Mouse (Mus musculus): ENCODE measurements around the gene Rfx2. TPM values are rescaled to one million over a fixed set of nuclear protein-coding genes. Genes with fewer than 3 reads are reported as not detected.
A peak's percentile ranks its signal among the peaks of the same experiment; 100 is the strongest.

Rfx2 gene
- 1 to 10 TPM in 2 of 3 experiments, under 1 TPM in 1; 0.62 to 3.3 (median 1.5) TPM for polyA plus RNA-seq (2017; shearing (Covaris generic))

DNA sequence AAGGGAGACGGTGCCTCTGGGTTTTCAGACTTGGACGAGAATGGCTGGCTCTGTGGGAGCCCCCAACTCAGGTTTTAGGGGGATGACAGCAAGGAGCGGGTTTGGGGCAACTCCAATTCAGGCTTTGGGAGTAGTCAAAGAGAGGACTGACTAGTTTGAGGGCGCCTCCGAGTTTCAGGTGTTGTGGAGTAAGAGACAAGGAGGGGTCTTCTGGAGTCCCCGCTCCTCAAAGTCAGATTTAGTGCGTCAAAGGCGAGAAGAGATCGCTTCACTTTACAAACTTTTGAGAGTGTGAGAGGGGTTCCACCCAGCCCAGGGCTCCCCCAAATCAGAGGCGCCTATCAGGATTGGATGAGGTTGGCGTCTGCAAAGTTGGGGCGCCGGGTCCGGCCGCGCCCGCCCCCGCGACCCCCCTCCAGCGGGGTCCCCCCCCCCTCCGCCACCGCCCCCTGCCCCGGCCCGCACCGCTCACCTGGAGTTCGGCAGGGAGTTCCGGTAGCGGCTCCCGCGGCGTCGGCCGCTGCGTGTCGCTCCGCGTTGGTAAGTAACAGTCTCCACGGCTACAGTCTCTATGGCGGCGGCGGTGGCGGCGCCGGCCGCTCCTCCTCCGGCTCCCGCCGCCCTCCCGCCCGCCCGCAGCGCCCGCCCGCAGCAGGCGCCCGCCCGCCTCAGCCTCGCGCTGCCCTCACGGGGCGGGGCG, at the start of gene Rfx2:
Gene Rfx2 (minus strand): TSS at position 603 of the 700 bp plus-strand sequence.
- ATAC-seq = no peak

DNA sequence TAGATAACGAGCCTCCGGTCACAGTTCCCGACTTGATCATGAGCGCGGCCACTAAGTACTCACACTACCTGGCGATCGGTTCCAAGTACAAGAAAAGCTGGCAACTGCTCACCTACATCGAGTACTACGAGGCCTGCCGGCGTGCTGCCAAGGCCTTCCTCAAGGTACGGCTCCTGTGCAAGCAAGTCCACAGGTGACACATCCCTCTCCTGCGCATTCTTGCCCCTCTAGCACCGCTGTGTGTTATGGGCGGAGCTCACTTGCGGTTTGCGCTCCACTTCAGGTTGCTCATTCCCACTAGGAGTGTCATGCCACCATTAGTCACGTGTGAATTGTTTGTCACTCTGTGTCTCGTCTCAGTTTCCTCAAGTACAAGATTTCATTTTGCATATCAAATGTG, 46.6 kb upstream of the Rfx2 start:
- ATAC-seq = no peak

DNA sequence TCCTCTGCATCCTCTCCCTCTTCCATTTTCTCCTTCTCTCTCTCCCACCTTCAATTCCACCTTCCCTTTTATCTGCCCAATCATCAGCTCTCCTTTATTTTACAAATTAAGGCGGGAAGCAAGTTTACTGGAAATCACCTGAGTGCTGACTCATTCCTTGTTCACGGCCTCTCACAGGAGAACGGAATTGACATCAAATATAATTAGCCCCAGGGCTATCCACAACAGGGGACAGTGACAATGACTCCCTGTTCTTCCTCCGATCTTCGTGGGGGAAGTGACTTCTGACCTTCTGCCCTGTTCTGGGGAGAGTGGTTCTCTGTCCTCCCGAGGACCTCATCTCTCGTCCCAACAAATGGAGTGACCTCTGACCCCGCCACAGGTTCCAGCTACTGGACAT, 46.2 kb upstream of the Rfx2 start:
- ATAC-seq = no peak

DNA sequence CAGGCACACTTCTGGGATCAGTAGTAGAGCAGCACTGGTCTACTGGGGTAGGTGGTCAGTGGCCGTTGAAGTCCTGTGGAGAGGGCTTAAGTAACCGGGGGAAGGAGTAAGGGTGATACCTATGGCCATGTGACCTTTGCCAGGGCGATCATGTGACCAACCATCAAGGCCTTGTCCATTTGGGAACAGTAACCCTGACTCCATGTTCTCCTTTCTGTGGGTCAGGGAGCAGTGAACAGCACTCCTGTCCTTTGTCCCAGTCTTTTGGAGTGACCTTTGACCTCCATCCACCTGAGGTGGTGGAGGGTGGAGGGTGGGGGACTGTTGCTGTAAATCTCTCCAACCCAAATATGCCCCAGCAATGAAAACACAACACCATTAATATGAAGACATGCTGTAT, 45.7 kb upstream of the Rfx2 start:
- ATAC-seq = no peak

DNA sequence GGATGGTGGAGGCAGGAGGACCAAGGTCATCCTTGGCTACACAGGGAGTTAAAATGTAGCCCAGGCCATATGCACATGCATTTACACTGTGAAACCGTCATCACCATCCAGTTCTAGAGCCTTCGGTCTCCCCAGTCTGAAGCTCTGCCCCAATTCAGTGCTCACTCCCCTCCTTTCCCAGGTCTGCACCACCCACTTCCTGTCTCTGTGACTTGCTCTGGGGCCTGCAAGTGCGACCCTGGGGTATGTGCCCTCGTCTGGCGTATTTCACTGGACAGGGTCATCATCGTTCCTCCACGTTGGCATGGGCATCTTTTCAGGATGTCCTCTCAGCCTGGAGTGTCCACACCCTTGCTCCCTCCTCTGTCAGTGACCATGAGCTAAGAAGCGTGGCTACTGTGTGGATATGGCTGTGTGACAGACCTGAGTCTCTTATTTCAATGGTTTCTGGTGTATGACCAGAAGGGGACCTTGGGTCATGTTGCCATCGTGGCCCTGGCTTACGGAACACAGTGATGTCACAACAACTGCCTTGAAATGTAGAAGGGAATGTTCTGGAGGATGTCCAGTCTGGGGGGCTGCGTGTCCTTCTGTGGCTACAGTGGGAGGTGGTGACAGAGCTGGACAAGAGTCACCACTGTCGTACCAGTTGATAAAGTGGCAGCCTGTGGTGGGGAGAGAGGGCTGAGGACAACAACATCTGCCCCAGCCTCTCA, 44.3 kb upstream of the Rfx2 start, which contains the start of gene 1700061G19Rik:
Gene 1700061G19Rik (plus strand): TSS at position 542 of the 716 bp plus-strand sequence.
- no peak for ATAC-seq

DNA sequence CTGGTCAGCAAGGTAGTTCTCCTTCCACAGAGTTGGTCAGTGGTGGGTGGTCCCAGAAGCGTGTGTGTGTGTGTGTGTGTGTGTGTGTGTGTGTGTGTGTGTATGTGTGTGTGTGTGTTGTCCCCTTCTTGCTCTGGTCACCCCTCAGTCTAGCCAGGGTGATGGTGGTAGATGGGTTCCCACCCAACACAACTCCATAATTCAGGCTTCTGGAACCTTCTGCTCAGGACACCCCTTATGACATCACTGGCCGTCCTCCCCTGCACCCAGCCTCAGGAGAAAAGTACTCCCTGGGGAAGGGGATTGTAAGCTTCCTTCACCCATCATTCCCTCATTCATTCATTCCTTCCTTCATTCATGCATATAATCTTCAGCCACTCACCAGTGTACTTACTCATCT, 43.4 kb upstream of the Rfx2 start, which contains the start of gene Acsbg2:
Gene Acsbg2 (minus strand): TSS at position 211 of the 400 bp plus-strand sequence.
- no peak for ATAC-seq

DNA sequence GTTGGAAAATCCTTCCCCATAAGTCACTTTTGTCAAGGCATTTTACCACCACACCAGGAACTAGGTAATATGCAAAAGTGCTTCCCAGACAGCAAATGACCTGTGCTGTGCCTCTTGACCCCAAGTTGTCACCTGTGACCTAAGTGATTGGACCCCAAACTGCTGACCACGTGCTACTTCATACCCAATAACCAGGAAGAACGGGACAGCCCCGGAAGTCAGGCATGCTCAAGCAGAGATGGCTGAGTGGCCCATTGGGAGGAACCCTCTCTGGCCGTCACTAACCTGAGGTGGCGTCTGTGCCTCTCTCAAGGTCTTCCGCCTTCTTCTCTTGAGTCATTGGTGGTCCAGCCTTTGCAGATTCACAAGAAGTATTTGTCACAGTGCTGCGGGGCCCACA, 41.7 kb upstream of the Rfx2 start:
- no peak for ATAC-seq

DNA sequence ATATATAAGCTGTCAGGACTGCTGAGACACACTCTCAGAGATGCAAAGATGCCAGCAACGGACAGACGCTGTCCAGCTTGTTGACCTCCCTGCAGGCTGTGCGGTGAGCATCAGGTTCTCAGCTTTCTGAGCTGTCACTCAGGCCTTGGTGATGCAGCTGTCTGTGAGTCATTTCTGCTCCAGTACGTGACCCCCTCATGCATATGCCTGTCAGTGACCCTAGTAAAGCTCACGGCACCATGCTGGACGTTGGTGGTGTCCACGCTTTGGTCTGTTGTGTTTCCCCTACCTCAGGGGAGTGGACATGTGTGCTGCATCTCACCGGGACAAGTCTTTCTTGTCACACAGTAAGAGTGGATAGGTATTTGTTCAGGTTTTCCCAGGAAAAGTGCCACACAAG, 41.0 kb upstream of the Rfx2 start:
- ATAC-seq = no peak

DNA sequence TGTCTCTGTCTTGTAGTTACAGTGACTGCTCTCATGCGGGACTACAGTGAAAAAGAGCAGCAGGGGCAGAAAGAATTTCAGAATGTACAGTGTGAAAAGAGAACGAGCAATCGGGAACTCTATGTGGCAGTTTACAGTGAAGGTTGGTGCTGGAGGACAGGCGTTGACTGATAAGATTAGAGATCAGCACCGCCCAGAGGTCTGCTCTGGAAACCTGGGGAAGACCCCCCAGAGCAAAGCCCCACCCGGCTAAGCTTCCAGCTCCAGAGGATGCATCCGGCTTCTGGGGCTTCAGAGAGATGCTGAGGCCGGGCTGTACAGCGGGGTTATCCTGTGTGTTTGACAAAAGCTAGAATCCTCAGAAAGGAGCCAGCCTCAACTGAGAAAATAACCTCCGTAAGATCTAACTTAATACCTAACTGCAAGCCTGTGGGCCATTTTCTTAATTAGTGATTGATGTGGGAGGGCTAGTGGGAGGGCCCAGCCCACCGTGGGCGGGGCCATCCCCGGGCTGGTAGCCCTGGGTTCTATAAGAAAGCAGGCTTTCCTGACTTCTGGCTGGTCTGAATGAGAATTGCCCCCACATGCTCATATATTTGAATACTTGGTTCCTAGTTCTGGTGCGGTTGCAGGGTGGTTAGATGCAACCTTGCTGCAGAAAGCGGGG, 39.6 kb upstream of the Rfx2 start:
- ATAC-seq = no peak

DNA sequence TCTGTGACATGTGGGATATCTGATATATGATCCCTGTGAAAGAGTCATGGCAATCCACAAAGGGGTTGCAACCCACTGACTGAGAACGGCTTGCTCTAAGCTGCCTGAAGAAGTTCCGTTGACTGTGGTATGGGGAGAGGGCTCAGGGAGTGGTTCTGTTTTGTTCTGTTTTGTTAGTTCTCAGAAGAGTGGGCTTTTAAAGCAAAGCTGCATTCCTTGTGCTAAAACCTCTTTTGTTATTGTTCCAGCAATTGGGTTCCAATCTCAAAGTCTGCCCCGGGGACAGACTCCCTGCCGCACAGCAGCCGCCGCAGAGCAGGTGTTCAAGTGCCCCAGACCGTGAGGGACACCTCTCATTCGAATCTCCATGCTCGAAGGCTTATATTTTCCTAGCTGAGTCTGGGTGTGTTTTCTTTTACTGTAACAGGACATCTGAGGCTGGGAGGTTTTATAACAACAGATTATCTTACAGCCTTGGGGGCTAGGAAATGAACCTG, 38.7 kb upstream of the Rfx2 start:
- no peak for ATAC-seq

DNA sequence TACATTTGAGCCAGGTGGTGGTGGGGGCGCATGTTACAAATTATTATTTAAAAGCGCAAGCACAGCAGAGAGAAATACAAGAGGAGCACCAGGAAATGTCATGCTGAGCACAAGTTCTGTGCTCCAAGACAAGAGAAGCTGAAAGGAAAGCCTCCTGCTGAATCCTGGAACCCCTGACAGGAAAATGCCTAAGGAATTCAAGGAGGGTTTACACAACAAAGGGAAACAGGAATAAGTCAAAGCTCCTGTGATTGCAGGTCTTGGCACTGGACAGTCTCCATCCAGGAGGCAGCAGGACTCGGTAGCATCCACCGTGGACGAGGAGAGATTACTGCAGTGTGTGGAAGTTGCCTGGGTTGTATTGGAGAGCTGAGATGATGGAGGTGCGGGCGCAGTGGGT, 35.3 kb upstream of the Rfx2 start:
- no peak for ATAC-seq

DNA sequence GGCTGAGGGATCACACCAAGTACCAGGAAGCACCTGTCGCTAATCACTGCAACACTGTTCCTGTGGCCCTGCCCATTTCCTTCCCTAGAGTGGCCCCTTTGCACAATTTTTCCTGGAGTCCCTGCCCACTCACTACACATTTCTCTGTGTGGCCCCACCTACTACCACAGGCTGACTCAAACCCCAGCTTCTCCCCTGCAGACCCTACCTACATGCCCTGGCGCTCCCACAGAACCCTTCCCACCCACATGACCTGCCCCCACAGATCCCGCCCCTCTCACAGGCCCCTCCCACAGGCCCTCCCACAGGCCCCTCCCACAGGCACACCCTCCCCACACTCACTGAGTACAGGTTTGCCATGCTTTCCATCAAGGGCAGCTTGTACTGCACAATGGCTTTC, 30.4 kb upstream of the Rfx2 start:
- ATAC-seq = no peak

DNA sequence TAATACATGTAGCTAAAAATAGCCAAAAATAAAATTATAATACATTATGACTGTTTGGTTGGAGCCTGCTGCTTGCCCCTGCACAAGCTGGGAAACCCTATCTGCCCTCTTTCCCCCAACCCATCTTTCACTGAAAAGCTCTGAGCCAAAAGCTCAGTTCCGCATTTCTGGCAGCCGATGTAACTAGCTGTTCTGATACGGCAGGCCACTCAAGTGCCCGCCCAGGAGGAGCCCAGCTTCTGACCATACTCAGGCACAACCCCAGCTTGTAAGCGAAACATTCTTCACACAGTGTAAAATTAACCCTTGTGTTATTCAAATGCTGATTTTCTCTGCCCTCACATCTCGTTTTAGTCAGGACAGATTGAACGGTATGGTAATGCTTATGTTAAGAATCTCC, 28.1 kb upstream of the Rfx2 start:
- no peak for ATAC-seq

DNA sequence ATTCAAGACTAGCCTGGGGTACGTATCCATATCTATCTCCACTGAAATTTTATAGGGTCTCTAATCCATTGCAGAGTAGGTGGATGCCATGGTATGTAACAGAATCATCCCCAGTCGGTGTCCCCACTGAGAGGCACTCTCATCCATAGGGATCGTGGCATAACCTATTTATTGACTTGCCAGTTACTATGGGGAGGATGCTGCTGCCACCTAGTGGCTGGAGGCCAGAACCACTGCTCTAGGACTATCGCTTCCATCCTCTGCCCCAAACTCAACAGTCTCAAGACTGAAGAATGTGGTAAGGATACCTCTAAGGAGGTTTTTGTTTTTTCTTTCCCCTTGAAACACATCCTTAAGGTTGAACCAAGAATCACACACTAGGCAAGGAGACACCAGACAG, 27.4 kb upstream of the Rfx2 start:
- peak; percentile 54 for ATAC-seq

DNA sequence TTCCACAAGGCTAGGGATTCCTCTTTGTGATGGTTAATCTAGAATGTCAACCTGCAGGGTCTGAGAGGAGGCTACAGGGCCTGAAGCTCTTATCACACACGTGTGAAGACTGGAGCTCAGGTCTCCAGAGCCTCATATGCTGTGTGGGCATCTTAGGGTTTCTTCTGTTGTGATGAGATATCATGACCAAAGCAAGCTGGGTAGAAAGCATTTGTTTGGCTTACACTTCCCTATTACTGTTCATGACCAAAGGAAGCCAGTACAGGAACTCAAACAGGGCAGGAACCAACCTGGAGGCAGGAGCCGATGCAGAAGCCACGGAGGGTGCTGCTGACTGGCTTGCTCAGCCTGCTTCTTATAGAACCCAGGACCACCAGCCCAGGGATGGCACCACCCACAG, 24.6 kb upstream of the Rfx2 start:
- ATAC-seq = no peak

DNA sequence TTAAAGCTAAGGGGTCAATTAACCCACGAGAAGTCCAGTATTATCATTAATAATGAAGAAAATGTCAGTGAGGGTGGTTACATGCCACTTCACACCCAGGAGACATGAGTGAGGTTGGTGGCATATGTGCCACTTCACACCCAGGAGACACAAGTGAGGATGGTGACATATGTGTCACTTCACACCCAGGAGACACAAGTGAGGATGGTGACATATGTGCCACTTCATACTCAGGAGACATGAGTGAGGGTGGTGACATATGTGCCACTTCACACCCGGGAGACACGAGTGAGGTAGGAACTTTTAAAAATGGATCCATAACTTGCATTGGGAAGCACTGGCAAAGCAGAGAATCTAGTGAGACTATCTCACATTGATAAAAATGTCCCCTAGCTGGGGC, 20.4 kb upstream of the Rfx2 start:
- ATAC-seq = no peak

DNA sequence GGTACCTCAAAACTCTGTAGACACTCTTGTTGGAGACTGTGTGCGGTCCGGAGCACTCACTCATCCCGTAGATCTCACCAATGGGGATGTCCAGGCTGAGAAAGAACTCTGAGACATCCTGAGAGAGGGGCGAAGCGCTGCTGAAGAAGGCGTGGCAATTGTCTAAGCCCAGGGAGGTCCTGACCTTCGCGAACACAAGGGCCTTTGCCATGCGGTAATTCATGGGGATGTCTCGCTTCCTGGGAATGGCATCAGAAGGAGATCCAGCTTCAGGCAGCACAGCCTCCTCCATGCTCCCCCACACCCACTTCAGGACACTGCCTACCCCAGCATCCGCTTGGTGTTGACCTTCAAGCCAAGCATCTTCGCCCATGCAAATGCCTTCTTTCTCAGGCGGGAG, 18.9 kb upstream of the Rfx2 start:
- no peak for ATAC-seq

DNA sequence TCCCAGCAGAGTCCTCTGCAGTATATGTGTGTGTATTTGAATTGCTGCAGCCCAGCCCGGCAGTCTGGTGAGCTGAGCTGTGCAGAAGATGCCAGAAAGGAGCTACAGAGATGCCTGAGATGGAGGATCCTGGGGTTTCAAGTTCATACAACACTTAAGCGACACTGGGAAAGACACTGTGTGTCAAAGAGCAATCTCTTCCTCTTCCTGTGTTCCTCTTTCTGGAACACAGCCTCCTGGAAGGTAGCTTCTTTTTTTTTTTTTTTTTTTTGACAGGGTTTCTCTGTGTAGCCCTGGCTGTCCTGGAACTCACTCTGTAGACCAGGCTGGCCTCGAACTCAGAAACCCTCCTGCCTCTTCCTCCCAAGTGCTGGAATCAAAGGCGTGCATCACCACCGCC, 18.0 kb upstream of the Rfx2 start:
- ATAC-seq = no peak

DNA sequence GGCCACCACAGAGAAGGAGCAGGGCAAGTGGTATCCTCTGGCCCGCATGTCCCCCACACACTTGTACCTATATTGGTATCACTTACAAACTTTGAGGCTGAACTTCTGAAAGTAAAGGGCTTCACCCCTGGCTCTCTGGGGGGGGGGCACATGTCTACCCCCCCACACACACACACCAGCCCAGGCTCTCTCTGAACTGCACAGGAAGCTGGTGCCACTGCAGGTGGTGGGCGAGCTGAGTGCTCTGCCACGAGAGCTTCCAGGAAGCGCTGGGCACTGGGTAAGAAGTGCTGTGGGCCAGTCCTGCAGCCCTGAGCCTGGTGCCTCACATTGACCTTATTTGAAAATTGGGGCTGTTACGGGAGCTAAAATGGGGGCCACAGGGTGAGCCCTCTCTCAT, 12.9 kb upstream of the Rfx2 start:
- ATAC-seq = peak; percentile 54

DNA sequence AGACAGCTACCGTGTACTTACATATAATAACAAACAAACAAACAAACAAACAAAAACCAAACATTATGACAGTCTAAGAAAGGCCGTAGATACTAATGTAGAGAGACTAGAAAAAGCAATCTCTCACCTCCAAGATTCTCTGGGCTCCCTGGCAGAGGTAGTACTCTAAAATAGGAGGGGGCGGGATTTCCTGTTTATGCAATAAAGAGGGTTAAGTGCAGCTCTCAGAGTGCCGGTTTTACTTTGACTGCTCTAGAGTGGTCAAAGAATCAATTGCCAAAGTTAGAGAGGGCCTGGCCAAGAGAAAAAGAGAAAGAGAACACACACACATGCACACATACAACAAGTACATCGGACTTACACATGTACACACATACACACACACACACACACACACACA, 11.4 kb upstream of the Rfx2 start:
- peak; percentile 67 for ATAC-seq

DNA sequence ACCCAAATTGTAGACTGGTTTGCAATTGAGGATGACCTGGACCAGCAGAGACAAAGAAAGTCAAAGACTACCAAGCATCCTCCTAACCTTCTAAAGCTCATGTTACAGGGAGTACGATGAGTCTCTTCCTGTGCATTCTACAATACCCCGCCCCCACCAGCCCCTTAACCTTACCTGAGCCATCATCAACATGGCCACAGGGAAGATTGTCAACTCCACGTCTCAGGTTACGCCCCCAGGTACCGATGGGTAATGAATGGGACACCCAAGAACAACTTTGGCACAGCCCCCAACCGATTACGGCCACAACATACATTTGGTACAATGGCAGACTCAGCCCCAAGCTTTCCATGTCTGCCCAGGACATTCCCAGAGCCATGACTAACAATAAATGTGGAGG, 9.7 kb upstream of the Rfx2 start:
- ATAC-seq = no peak

DNA sequence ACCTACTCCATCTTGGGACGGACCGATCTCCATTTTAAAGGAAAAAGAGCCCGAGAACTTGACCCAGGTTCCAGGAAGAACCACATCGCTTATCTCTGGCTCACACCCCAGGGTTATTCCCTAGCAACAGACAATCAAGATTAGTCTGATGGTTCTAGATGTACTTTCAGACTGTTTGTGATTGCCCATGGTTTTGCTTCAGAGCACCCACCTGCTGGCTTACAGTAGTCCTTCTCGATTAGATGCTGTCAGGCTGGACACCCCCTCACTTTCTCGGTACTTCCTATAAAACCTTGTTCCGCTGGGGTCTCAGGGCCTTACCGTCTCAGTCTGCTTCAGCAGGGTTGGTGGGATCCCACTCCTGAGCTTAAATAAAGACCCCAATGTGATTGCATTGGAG, 5.5 kb upstream of the Rfx2 start:
- no peak for ATAC-seq

DNA sequence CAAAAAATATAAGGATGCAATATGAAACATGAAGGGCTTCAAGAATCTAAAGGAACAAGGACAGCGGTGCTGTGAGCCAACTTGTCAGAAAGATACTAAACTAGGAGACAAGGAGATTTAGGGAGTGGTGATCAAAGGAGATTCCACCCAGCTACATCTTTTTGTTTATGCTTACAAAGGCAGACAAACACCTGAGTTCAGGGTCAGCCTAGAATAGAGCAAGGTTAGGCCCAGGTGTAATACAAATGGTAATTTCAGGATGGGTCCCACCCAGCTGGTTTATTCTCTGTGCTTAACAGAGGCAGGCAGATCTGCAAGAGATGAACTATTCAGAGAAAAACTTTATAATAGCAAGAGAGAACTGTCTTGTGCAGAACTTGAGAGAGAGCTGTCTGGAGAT, 2.6 kb upstream of the Rfx2 start:
- no peak for ATAC-seq

DNA sequence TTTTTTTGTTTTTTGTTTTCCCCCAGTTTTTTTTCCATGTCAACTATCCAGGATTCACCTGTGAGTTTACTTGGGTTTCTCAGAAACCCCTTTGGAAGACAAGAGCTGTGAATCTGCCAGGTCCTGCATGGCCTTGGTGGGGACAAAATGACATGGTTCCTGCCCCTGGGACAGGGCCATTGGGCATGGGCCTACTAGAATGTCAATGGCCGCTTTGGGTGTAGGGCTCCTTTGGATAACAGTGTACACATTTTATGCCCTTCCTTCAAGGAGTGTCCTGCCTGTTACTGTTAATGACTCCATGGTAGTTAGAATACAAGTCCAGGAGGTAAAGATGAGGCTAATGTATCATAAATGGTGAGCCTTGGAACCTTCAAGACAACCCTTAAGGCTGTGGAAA, 2.1 kb upstream of the Rfx2 start:
- ATAC-seq = no peak

Measured in inflammation-experienced regulatory T-cells, adult 6 months (primary cell).